Mouse (Mus musculus) right cerebral cortex, postnatal 25 days (tissue): ENCODE results near the gene Scpep1.
"Not testable (repeated sequence)": the region's sequence is repeated elsewhere in the genome, so short reads cannot be mapped to it uniquely, and the experiment has no call there.

Source experiments
- DNase-seq: peaks from one replicate; pipeline ENCODE4 v3.0.0; 2022

Scpep1 gene

DNA sequence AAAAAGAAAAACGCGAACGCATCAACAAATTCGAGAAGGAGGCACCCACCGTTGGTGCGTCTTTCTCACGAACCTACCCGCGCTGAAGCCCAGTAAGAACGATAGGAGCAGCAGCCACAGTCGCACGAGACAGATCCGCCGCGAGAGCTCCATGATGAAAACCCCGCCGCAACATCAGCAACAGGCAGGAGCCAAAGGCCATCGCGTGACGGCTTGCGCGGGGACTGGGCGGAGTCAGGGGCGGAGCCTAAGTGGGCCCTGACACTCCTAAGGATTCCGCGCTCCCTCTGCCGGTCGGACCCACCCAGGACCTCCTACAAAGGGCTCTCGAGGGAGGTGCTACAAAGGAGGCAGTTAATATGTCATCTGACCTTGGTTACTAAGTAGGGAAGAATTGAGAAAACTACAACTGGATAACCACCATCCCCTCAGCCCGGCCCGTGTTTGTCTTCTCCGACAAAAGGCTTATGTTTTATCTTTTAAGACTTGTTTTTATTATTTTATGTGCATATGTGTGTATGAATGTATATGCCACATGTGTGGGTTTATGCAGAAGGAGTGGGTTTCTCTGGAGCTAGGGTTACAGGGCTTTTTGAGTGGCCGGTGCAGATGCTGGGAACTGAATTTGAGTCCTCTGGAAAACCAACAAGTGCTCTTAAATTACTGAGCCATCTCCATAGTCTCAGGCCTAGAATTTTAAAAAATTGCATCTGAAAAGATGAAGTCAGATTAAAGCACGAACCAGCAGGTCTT is at the start of gene Scpep1:
Gene Scpep1 (minus strand): TSS at position 249 of the 753 bp plus-strand sequence.
- DNase-seq = peak; percentile 94

DNA sequence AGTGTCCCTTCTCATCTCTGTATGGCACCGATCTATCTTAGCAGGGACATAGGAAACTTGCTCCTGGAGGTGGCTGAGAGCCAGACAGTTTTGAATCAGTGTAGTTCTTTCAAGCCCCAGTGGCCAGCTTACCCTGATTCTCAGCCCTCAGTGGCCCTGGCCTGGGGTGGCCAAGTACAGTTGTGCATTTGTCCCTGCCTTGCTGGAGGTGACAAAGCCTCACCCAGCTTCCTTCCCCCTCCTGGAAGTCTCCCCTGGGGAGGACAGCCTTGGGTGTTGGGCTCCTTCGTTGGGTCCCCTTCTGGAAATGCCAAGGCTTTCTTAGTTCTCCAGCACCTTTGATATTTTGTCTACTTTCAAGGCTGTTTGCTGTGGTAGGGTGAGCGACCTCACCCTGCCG is 48.5 kb upstream of the Scpep1 start:
- DNase-seq = no peak

DNA sequence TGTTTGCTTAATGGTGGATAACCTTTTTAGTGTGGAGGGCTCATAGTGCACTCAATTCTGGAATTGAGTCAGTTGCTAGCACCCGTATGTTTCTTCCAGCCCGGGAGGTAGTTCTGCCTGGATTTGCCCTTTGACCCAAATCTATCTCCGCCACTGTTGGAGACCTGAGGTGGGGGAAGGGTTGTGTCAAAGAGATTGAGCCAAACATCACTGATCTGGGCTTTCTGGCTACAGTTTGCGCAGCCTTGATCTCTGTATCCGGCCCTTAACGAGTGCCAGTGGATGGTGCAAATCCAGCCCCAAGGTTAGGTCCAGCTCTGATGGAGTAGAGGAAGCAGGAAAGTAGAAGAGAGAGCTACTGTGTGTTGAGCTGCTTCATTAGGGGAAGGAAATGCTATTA is 47.8 kb upstream of the Scpep1 start:
- no peak for DNase-seq

DNA sequence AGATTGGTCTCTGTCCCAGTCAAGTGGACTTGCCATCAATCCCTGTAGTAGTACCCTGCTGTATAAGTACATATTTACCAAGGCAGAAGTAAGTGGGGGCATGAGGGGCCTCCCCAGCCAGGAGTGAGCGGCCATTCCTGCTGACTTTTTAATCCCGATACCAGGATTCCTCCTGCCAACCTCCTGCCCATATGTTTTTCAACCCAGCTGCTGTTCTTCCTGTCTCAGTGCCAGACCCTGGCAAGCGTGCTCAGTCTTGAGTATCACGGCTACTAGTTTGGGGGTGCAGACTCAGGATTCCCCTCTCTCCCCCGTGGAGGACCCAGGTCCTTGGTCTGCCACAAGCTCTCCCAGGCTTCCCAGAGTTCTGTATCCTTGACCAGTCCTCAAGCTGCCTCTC is 47.4 kb upstream of the Scpep1 start:
- no peak for DNase-seq

DNA sequence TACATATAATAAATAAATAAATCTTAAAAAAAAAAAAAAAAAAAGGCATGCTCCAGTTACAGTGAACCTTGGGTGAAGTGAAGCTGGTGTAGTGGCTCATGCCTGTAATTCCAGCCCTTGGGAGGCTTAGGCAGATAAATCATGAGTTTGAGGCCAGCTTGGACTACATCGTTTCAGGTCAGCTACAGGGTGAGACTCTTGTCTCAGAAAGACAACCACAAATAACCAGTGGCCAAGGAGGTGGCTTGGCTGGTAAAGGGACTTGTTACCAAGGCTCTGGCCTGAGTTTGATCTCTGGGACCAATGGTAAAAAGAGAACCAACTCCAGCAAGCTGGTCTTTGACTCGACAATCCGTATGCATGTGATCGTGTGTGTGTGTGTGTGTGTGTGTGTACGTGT is 46.8 kb upstream of the Scpep1 start:
- no peak for DNase-seq

DNA sequence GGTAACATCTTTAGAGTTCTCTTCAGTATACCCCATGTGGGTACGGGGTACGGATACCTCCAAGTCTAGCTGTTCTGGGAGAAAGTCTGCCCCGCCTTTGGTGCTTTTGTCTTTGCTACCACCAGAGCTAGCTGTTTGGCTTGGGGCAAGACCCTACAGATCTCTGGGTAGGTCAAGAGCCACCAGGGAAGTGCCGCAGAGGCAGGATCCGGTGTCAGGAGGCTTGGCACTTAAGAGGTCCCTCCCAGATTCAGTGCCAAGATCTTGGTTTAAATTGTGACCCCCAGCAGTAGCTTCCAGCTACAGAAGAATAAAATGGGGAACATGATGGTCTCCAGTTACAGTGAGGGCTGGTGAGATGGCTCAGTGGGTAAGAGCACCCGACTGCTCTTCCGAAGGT is 46.3 kb upstream of the Scpep1 start:
- DNase-seq = no peak

DNA sequence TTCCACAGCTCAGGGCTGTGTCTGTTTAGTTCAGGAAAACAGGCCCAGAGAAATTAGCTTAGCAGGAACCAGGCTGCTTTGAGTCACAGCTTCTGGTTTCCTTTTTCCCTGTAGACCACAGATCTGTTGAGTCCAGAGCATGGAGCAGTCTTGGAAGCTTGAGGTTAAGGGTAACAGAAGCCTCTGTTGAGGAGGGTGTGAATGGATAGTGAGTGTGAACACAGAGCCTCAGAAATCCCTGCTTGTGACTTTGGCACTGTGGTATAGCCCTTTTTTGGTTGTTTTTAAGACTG is 45.2 kb upstream of the Scpep1 start:
- no peak for DNase-seq

DNA sequence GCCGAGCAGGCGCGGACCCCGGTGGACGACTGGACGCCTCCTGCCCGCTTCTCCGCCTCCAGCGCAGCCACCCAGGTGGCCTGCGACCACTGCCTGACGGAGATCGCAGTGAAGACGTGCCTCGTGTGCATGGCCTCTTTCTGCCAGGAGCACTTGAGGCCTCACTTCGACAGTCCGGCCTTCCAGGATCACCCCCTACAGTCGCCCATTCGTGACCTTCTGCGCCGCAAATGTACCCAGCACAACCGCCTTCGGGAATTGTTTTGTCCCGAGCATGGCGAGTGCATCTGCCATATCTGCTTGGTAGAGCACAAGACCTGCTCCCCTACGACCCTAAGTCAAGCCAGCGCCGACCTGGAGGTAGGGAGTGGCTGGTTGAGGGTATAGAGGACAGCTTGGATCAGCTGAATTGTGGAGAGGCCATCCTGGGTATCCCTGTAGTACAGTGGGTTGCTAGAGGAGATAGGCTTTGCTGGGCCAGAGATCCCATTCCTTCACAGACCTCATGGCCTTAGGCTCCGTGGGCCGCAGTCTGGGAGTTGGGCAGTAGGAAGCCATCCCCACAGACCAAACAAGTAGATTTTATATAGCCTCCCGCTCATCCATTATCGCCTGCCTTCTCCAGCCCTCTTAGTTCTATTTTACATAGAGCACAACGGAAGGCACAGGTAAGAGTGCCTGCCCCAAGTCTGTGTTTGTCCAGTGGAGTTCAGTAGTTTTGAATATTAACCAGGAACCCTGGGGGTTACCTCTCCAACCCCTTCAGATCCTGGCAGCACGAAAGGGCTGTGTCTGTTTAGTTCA is 44.7 kb upstream of the Scpep1 start:
- no peak for DNase-seq

DNA sequence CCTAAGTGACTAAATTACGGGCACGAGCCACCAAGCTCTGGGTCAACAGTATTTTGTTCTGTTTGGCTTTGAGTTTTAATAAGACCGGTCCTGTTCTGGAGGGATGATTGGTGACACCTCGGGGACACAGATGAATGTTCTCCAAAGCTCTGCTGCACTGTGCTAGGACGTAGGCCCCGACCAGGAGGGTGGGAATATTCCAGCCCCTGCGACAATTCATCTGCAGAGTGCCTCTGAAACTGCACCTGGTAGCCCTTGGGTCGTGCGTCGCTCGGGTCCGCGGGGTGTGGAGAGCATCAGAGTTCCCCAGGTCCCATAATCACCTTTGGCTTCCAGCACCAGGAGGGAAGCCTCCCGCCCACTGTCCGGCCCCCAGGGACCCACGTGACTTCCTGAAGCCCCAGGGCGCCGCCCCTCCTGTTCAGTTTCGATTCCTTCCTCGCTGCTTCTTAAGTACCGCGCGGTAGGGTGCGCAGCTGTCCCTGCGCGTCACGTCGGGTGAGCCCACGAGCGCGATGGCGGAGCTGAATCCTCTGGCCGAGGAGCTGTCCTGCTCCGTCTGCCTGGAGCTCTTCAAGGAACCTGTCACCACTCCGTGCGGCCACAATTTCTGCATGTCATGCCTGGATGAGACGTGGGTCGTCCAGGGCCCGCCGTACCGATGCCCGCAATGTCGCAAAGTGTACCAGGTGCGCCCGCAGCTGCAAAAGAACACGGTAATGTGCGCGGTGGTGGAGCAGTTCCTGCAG is 43.9 kb upstream of the Scpep1 start, which contains the start of gene Trim25:
Gene Trim25 (plus strand): TSS at position 403 of the 749 bp plus-strand sequence.
- DNase-seq = peak; percentile 31

DNA sequence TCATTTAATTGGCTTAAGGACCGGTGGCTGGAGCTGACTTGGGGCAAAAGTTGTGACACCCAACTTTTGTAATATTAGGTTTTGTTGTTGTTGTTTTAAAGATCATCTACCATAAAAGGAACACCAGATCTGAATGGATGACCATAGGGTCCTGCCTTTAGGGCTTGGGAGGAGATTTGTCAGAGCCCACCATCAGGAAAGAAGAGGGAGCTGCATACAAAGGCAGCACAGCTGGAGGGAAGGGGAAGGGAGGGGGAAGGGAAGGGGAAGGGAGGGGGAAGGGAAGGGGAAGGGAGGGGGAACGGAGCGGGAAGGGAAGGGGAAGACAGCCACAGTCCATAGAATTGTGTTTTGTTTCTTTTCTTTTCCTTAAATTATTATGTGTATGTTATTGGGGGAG is 43.1 kb upstream of the Scpep1 start:
- DNase-seq = no peak

DNA sequence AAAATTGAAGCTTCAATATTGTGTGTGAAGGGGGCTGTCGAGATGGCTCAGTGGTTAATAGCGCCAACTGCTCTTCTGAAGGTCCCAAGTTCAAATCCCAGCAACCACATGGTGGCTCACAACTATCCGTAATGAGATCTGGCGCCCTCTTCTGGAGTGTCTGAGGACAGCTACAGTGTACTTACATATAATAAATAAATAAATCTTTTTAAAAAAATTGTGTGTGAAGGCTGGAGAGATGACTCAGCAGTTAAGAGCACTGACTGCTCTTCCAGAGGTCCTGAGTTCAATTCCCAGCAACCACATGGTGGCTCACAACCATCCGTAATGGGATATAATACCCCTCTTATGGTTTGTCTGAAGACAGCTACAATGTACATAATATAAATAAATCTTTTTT is 42.1 kb upstream of the Scpep1 start:
- not testable (repeated sequence) for DNase-seq

DNA sequence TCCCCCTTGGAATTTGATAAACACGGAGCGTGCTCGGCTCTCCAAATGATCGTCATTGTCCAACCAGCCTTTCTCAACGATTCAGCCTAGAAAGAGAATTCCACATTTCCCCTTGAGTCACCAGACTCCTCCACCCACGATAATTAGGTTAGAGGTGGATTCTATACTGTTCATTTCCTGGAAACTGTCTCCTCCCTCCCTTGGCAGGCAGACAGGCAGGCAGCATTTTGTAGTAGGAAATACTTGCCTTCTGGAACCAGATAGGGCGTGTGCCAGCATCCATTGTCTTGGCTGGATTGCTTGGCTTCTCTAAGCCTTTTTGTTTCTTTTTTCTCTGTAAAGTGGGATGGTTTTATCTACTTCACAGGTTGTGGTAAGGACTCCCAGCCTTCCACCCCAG is 41.2 kb upstream of the Scpep1 start:
- DNase-seq = no peak

DNA sequence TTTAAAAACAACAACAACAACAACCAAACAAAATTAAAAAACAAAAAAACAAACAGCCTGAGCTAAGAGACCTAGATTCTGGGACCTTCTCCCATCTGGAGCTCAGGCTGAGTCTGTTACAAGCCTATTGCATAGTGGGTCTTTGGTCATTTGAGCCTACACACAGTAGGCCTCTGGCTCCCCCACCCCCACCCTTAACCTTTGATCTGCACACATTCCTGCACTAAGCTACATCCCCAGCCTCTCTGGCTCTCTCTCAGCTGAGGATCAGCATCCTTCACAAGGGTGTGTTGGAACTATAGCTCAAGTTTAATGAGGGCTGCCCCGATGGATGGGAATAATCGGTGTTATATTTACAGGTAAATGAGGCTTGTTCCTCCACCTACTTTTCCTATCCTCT is 40.4 kb upstream of the Scpep1 start:
- no peak for DNase-seq

DNA sequence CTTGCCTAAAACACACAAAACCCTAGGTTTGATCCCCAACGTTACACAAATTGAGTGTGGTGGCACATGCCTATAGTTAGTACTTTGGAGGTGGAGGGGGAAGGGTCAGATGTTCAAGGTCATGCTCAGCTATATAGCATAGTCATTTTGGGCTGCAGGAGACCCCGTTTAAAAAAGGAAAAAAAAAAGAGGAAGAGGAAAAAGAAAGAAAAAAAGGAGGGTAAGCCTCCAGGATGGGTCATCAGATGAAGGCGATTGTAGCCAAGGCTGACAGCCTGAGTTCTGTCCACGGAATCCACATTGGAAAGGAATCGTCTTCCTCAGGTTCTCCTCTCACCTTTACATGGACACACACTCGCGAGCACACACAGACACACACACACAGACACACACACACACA is 39.2 kb upstream of the Scpep1 start:
- no peak for DNase-seq

DNA sequence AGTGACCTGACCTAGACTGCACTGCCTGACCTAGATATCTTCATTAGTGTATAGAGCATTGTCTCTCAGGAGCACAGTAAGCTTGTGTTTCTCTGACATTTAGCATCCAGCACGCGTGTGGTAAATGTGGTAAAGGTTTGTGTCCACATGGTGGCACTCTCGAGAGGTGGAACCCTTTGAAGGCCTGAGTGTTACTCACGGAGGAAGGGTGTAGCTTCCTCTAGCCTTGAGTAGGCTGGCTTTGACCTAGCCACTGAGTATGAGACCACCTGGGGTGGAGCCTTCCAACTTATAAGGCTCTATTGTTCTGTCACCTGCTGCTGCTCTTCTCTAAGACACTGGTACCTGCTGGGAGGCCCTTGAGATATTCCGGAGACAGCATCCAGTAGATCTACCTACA is 38.4 kb upstream of the Scpep1 start:
- DNase-seq = peak; percentile 24

DNA sequence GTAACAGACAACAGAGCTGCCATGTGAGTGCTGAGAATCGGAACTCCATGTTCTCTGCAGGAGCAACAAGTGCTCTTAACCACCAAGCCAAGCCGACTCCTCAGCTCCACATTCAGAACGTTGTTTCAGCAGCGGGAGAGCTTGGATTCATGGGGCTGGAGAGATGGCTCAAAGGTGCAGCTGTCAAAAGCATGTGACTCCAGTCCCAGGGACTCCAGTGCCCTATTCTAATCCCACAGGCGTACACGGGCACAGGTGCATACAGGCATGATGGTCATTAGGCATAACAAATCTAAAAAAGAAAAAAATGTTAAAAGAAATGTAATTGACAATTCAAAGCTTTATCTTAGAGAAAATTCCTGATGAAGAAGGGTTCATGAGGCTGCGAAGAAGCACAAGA is 37.9 kb upstream of the Scpep1 start:
- DNase-seq = no peak

DNA sequence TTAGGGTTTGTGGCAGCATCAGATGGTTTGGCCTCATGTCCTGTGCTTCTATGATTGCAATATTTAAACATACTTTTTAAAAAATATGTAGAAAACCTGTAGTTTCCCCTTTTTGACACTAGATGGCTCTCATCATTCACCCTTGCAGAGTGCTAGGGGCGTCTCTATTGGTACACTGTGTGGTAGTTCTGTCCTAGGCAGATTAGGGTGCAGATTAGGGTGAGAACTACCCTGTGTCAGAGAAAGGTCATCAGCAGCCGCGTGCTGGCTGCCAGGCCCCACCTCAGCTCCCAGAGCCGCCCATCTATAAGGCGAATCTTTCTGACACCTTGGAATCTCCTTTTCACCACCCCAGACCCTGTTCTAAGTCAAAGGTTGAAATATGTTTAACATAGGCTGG is 34.3 kb upstream of the Scpep1 start:
- DNase-seq = no peak

DNA sequence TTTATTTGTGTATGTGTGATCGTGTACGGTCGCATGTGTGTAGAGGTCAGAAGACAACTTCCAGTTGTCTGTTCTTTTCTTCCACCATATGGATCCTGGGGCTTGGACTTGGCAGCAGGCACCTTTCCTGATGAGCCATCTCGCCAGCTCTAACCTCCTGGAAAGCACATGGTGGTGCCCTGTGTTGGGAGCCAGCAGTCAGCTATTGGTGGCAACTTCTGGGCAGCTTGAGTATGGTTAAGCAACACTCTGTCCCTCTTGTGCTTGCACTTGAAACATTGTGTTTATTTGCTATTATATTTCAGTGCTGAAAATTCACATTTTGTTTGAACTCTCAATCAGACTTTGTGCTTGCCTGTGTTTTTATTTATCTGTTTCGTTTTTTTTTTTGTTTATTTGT is 33.7 kb upstream of the Scpep1 start:
- no peak for DNase-seq

DNA sequence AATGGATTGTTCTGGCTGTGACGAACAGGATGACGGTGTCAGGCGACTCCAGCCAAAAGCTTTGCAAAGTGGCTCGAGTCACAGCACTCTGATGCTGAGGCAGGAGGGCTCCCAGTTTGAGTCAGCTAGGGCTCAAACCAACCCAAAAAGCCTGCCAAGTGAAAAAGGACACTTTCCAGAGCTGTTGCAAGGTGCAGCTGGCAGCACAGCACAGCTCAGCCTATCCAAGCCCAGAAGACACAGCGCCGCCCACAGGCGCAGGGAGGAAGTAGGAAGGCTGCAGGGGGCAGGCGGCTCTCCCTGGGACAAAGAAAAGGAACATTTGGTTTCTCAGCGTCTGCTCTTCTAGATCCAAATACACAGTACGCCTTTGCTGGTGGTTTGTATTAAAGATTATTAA is 31.4 kb upstream of the Scpep1 start:
- no peak for DNase-seq

DNA sequence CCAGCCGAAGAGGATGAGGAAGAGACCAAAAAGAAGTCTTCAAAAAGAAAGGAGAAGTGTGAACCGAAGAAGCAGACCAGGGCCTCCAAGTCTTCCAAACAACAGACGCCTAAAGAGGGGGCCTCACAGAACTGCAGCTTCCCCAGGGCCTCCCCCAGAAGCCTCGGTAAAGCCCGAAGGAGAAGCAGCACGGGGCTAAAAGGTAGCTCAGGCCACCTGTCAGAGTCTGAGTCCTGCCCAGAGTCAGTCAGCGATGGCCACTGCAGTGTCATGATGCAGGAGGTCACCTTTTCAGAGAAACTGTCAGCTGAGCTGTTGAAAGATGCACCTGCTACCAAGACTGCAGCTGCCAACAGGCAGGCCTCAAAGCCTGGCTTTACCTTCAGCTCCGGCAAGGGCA is 26.1 kb upstream of the Scpep1 start:
- DNase-seq = no peak

DNA sequence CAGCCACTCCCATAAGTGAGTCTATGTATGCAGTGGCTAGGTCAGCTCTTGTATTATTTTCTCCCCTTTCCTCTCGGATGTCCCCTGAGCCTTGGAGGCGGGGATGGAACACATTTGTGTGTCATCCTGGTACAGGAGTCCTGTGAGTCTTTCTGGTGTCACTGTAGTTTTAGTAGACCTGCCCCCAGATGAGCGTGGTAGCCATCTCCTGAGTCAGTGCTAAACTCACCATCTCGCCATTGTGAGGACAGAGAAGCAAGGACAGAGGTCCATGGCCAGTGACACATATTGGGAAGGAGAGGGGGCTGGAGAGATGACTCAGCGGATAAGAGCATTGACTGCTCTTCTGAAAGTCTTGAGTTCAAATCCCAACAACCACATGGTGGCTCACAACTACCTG is 21.9 kb upstream of the Scpep1 start:
- DNase-seq = no peak

DNA sequence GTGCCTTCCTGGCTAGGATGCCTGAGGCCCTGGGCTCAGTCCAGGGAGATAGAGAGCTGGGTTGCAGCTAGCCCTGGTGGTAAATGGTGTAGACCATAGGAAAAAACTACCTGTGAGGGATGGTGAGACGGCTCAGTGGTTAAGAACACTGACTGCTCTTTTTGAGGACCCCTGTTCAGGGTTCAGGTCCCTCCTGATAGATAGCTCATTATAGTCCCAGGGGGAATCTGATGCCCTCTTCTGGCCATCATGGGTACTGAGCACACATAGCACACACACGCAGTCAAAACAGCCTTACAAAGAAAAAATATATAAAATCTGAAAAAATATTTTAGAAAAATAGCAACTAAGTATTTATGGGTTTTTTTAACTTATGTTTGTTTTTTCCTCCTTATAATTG is 21.1 kb upstream of the Scpep1 start:
- no peak for DNase-seq

DNA sequence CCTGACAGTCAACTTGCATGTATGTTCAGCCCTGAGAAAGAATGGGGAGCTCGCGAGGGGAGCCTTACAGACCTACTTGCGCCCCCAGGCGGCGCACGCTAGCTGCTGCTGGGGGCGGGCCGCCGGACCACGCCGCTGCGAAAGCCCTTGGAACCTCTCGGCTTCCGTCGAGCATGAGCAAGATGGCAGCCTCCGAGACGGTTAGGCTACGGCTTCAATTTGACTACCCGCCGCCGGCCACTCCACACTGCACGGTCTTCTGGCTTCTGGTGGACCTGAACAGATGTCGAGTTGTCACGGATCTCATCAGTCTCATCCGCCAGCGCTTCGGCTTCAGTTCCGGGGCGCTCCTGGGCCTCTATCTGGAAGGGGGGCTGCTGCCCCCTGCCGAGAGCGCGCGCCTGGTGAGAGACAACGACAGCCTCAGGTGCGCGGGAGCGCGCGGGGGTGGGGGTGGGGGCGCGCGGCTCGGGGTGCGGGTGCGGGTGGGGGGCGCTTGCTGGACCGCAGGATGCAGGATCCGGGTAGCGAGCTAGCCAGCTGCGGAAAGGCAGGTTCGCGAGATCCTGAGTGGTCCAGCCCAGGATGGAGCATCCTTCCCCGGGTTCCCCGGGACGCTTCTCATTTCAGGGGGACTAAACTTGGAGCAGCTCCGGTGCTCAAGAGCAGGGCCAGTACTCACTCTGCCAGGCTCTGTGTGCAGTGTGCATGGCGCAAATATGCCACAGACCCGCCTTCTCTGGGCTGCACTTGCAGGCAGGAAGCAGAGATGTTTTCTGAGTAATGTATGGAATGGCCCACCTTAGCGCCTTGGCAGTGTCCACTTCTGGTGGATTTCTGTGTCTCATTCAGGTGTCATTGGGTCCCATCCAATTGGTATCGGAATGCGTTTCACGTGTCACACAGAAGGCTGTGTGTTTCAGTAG is 18.8 kb upstream of the Scpep1 start:
- peak; percentile 96 for DNase-seq
